Mouse (Mus musculus): ENCODE results near the gene Gm10112.

The Gm10112 gene

GRCm38 (mm10) chrX:111168040-111168439 lies at the start of gene Gm10112:
TSS of gene Gm10112 (plus strand) at chrX:111168340.
- no peak for DNase-seq

DNA sequence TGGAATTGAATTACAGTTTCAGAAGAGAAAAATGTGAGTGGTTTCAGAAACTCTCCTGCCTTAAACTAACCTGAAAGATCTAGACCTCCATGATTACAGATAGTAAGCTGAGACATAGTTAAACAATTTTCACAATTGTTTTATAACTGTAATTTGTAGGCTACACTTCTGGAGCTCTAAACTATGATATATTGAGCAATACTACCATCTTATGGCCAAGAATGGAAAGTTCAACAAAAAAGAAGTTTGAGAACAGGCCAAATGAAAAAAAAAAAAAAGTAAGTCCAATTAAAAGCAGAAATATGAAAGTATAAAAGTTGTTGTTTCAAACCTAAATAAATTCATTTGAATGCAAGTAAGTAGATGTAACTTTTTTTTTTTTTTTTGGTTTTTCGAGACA lies 21.4 kb downstream of the Gm10112 start:
- DNase-seq, result no peak

DNA sequence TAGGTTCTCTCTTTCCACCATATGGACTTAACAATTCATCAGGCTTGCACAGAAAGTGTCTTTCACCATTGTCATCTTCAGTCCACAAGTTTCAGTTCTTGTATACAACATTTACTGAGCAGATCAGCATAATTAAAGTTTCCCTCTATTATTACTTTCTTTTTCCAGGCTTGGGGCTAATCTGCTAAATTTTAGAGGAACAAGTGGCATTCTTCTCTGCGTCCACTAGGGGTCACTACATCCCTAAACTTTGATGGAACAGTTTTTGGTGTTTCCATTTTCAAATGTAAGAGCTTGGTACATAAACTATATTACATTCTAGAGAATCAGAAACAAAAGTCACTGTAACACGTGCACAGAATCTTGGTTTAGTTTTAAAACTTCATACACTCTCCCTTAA lies 28.2 kb downstream of the Gm10112 start:
- no peak for DNase-seq

DNA sequence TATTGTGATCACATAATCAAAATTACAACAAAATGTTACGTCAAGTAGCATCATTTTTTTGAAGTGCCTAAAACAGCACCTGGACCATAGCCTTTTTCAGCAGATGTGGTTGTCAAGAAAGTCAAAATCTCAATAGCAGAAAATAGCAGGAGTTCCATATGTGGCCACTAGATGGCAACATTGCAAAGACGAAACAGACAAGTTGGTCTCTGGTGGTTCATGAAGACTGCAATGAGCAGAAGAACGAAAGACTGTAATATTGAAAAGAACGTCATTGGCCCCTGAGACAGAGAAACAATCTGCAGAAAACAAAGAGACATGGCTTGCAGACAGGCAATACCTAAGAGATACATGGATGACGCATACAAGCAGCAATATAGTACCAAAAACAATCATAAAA lies 42.1 kb downstream of the Gm10112 start:
- no peak for DNase-seq

All from thymus, postnatal 36 days (tissue).